Mouse (Mus musculus): ENCODE measurements around the gene Lrrc59. TPM values are rescaled to one million over a fixed set of nuclear protein-coding genes. Genes with fewer than 3 reads are reported as not detected.

Lrrc59 gene
- 13.7 TPM for polyA plus RNA-seq (2017; shearing (Covaris generic))

DNA sequence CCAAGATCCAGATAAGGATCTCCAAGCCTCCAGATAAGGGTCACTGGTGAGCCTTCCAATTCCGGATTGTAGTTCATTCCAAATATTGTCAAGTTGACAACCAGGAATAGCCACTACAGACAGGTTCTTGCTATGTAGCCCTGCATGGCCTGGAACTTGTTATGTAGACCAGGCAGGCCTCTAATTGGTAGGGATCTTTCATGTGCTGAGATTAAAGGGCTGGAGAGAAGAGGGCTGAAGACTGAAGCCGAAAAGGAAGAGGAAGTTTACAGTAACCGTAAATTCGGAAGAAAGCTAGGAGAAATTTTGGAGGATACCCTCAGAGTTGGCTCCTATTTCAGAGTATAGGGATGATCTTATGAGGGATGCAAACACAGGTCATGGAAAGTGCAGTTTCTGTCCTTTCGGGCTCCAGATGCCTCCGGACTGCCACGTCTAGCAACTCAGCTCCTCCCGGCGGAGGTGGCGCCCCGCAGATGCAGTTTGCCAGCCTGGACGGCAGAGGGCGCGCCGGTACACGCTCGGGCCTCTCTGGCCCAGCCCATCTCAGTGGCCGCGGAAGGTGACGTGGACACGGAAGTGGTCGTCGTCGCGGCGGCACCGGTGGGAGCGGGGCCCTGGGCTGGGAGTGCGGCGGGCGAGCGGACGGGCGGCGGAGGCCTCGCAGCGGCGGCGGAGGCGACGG, at the start of gene Lrrc59:
Lrrc59 (plus strand) TSS at position 569 of the 685 bp plus-strand sequence.

DNA sequence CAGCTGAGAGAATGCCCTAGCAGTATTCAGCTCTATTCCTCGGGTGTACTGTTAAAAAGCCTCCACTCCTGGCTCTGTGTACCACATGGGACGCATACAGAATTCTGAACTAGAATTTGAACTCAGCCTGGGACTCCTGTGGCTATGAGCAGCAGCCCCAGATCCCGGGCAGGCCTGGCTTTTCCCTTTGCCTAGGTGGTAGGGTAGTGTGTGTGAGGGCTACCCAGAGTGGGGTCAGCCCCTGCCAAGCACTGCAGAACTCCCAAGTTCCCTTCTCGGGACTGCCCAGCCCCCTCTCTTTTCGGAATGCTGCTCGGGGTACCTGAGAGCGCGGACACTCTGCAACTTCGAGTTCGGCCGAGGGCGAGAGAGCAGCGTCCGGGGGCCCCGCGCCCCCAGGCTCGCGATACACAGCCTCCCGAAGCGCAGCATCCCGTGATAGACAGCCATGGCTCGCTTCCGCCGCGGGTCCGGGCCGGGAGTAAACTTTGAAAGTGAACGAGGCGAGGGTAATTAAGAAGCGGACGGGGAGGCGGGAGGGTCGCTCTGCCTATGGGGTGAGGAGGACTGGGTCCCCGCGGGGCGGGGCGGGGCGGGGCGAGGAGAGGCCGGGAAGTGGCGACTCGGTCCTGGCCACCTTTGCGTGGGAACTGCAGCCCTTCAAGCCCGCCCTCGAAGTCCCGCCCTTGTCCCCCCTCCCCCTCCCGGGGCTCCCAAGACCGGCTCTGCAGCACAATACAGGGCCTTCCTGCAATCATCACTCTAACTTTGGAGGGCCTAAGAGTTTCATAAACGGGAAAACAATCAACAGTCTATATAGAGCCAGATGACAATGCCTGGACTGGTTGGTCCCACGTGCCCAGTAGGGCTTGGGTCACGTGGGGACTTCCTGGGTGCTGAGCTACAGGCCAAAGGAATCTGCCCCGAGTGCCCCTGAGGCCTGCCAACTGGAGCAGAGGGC, 28.0 kb upstream of the Lrrc59 start, which contains the start of gene Acsf2:
Acsf2 (minus strand) TSS at position 551 of the 961 bp plus-strand sequence.

DNA sequence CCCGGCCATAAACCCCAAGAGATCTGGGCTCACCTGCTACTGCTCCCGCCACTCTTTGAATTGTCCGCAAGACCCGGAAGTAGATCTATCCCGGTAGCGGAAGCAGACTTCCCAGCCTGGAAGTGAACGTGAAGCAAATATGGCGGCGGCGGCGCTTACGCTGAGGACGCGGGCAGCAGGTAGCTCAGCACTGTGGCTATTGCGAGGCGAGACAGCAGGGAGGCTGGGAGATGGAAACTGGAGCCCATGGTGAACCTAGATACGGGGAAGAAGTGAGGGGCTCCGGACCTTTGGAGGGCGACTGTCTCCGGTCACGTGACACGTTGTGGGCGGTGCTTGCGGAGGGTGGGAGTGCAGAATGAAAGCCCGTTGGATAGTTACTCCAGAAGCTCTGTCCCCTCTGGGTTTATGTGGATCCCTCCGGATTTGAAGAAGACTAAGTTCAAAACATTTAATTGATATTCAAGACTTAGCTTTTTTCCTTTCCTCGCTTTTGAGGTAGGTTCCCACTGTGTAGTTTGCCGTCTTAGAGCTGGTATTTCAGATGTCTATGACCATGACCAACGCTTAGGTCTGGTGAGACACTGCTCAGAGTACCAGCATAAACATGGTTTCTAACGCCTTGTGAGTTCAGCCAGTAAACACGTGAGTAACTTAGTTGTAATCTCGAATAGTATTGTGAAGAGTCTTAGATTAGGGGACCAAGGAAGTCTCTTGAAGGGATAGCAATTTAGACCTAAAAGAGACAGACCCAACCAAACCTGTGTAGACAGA, 24.3 kb downstream of the Lrrc59 start, which contains the start of the genes Mrpl27 and Eme1:
Mrpl27 (plus strand) TSS at position 105 of the 774 bp plus-strand sequence.
Eme1 (minus strand) TSS at position 302 of the 774 bp plus-strand sequence.

DNA sequence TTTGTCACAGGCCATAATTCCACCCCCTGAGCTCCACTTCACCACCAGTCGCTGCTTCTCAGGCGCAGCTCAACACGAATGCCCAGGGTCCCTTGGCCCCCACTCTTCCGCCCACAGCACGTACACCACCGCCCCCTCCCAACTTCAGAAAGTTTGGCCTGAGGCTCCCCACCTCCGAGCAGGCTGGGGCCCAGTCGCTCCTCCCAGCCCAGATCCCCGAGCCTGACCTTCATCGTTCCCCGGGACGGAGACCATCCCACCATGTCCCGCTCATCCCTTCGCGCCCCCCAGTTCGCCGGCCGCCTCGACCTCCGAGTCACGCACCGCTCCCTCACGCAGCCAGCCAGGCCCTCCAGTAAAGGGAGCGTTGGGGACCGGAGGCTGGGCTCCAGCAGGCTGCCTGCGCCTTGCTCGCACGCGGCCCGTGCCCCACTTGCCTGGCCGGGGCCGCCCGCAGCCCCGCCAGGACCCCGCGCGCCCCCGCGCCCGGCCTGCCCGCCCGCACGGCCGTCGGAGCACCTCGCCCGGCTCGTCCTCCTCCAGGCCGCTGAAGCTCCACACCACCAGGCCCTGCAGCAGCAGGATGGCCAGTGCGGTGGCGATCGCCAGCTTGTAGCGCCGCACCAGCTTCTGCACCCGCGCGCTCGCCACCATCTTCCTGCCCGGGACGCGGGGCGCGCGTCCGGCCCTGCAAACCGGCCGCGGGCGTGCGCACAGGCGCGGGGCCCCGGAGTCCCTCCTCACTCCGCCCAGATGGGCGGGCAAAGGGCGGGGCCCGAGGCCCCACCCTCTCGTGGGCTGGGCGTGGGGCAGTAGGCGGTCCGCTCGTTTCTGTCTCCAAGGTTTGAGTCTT, 47.4 kb downstream of the Lrrc59 start, which contains the start of gene Xylt2:
Xylt2 (minus strand) TSS at position 762 of the 853 bp plus-strand sequence.

Other genes starting within 250 kb of the Lrrc59 start
- gene Abcc3, start 236.8 kb upstream of the Lrrc59 start, polyA plus RNA-seq (2017; shearing (Covaris generic)) = 5.6 TPM
- gene Cacna1g, start 155.6 kb upstream of the Lrrc59 start, polyA plus RNA-seq (2017; shearing (Covaris generic)) = 0.10 TPM
- not detected for gene Spata20, start 143.6 kb upstream of the Lrrc59 start, polyA plus RNA-seq (2017; shearing (Covaris generic))
- not detected for gene Epn3, start 129.8 kb upstream of the Lrrc59 start, polyA plus RNA-seq (2017; shearing (Covaris generic))
- not detected for gene Mycbpap, start 108.0 kb upstream of the Lrrc59 start, polyA plus RNA-seq (2017; shearing (Covaris generic))
- gene Rsad1, start 80.5 kb upstream of the Lrrc59 start, polyA plus RNA-seq (2017; shearing (Covaris generic)) = 3.3 TPM
- gene Chad, start 64.7 kb upstream of the Lrrc59 start, polyA plus RNA-seq (2017; shearing (Covaris generic)) = 0.60 TPM
- 6.8 TPM for gene Acsf2, start 27.9 kb upstream of the Lrrc59 start, polyA plus RNA-seq (2017; shearing (Covaris generic))
- gene Mrpl27, start 24.0 kb downstream of the Lrrc59 start, polyA plus RNA-seq (2017; shearing (Covaris generic)) = 71.8 TPM
- 1.4 TPM for gene Eme1, start 24.2 kb downstream of the Lrrc59 start, polyA plus RNA-seq (2017; shearing (Covaris generic))
- 18.9 TPM for gene Xylt2, start 47.7 kb downstream of the Lrrc59 start, polyA plus RNA-seq (2017; shearing (Covaris generic))
- not detected for gene Gm11541, start 74.7 kb downstream of the Lrrc59 start, polyA plus RNA-seq (2017; shearing (Covaris generic))
- gene Cdc34b, start 112.0 kb downstream of the Lrrc59 start, polyA plus RNA-seq (2017; shearing (Covaris generic)) = not detected
- gene Tmem92, start 152.9 kb downstream of the Lrrc59 start, polyA plus RNA-seq (2017; shearing (Covaris generic)) = not detected